Mouse (Mus musculus): Measurements from ENCODE around the gene Prrc2a.

Prrc2a gene

GRCm38 (mm10) chr17:35161421-35161820 lies 3.3 kb downstream of the Prrc2a start:
- H3K27me3 ChIP-seq (ENCODE audit: control insufficient read depth, insufficient read depth, low read length, poor library complexity, severe bottlenecking), result no peaks in the 10 kb centered on the region
- DNase-seq (ENCODE audit: low read depth, low spot score), result no peak
- peaks cover 36% of the 10 kb centered on the region for H3K36me3 ChIP-seq (ENCODE audit: control insufficient read depth, insufficient read depth, low read length, poor library complexity, severe bottlenecking)

- Histone ChIP-seq H3K27me3 (ENCODE audit: control insufficient read depth, insufficient read depth, low read length, poor library complexity, severe bottlenecking) (no peaks in the 10 kb centered on the region), H3K36me3 (ENCODE audit: control insufficient read depth, insufficient read depth, low read length, poor library complexity, severe bottlenecking) (peaks cover 41% of the 10 kb centered on the region)
- no peak for DNase-seq (ENCODE audit: low read depth, low spot score)
These were observed 5.1 kb downstream of the Prrc2a start for GRCm38 (mm10) chr17:35159638-35160037.

GRCm38 (mm10) chr17:35158850-35159593 lies 5.7 kb downstream of the Prrc2a start:
- Histone ChIP-seq H3K27me3 (ENCODE audit: control insufficient read depth, insufficient read depth, low read length, poor library complexity, severe bottlenecking) (no peaks in the 10 kb centered on the region), H3K36me3 (ENCODE audit: control insufficient read depth, insufficient read depth, low read length, poor library complexity, severe bottlenecking) (peaks cover 46% of the 10 kb centered on the region)
- DNase-seq (ENCODE audit: low read depth, low spot score), result no peak

- DNase-seq (ENCODE audit: low read depth, low spot score), result no peak
- Histone ChIP-seq H3K36me3 (ENCODE audit: control insufficient read depth, insufficient read depth, low read length, poor library complexity, severe bottlenecking) (peaks cover 51% of the 10 kb centered on the region), H3K27me3 (ENCODE audit: control insufficient read depth, insufficient read depth, low read length, poor library complexity, severe bottlenecking) (no peaks in the 10 kb centered on the region)
These were observed 7.0 kb downstream of the Prrc2a start for GRCm38 (mm10) chr17:35157661-35158175.

- DNase-seq (ENCODE audit: low read depth, low spot score), result no peak
- H3K36me3 ChIP-seq (ENCODE audit: control insufficient read depth, insufficient read depth, low read length, poor library complexity, severe bottlenecking), result peaks cover 51% of the 10 kb centered on the region
- no peaks in the 10 kb centered on the region for H3K27me3 ChIP-seq (ENCODE audit: control insufficient read depth, insufficient read depth, low read length, poor library complexity, severe bottlenecking)
These were observed 7.4 kb downstream of the Prrc2a start for GRCm38 (mm10) chr17:35157254-35157653.

- H3K27me3 ChIP-seq (ENCODE audit: control insufficient read depth, insufficient read depth, low read length, poor library complexity, severe bottlenecking), result no peaks in the 10 kb centered on the region
- no peak for DNase-seq (ENCODE audit: low read depth, low spot score)
- H3K36me3 ChIP-seq (ENCODE audit: control insufficient read depth, insufficient read depth, low read length, poor library complexity, severe bottlenecking), result peaks cover 53% of the 10 kb centered on the region
These were observed 8.1 kb downstream of the Prrc2a start for GRCm38 (mm10) chr17:35156461-35157200.

GRCm38 (mm10) chr17:35155451-35155850 lies 9.2 kb downstream of the Prrc2a start:
- no peak for DNase-seq (ENCODE audit: low read depth, low spot score)
- Histone ChIP-seq H3K36me3 (ENCODE audit: control insufficient read depth, insufficient read depth, low read length, poor library complexity, severe bottlenecking) (peaks cover 53% of the 10 kb centered on the region), H3K27me3 (ENCODE audit: control insufficient read depth, insufficient read depth, low read length, poor library complexity, severe bottlenecking) (no peaks in the 10 kb centered on the region)

GRCm38 (mm10) chr17:35154616-35155015 lies 10.1 kb downstream of the Prrc2a start:
- H3K36me3 ChIP-seq (ENCODE audit: control insufficient read depth, insufficient read depth, low read length, poor library complexity, severe bottlenecking), result peaks cover 49% of the 10 kb centered on the region
- no peaks in the 10 kb centered on the region for H3K27me3 ChIP-seq (ENCODE audit: control insufficient read depth, insufficient read depth, low read length, poor library complexity, severe bottlenecking)
- DNase-seq (ENCODE audit: low read depth, low spot score), result no peak

GRCm38 (mm10) chr17:35153931-35154330 lies 10.8 kb downstream of the Prrc2a start:
- DNase-seq (ENCODE audit: low read depth, low spot score), result no peak
- peaks cover 51% of the 10 kb centered on the region for H3K36me3 ChIP-seq (ENCODE audit: control insufficient read depth, insufficient read depth, low read length, poor library complexity, severe bottlenecking)
- H3K27me3 ChIP-seq (ENCODE audit: control insufficient read depth, insufficient read depth, low read length, poor library complexity, severe bottlenecking), result no peaks in the 10 kb centered on the region

- no peak for DNase-seq (ENCODE audit: low read depth, low spot score)
- Histone ChIP-seq H3K36me3 (ENCODE audit: control insufficient read depth, insufficient read depth, low read length, poor library complexity, severe bottlenecking) (peaks cover 44% of the 10 kb centered on the region), H3K27me3 (ENCODE audit: control insufficient read depth, insufficient read depth, low read length, poor library complexity, severe bottlenecking) (no peaks in the 10 kb centered on the region)
These were observed 11.6 kb downstream of the Prrc2a start for GRCm38 (mm10) chr17:35153077-35153476.

GRCm38 (mm10) chr17:35152121-35152520 lies 12.6 kb downstream of the Prrc2a start:
- no peaks in the 10 kb centered on the region for H3K27me3 ChIP-seq (ENCODE audit: control insufficient read depth, insufficient read depth, low read length, poor library complexity, severe bottlenecking)
- no peak for DNase-seq (ENCODE audit: low read depth, low spot score)
- H3K36me3 ChIP-seq (ENCODE audit: control insufficient read depth, insufficient read depth, low read length, poor library complexity, severe bottlenecking), result peaks cover 38% of the 10 kb centered on the region

GRCm38 (mm10) chr17:35147922-35148639 lies 16.6 kb downstream of the Prrc2a start:
- H3K27me3 ChIP-seq (ENCODE audit: control insufficient read depth, insufficient read depth, low read length, poor library complexity, severe bottlenecking), result no peaks in the 10 kb centered on the region
- DNase-seq (ENCODE audit: low read depth, low spot score), result no peak

GRCm38 (mm10) chr17:35147348-35147747 lies 17.3 kb downstream of the Prrc2a start:
- DNase-seq (ENCODE audit: low read depth, low spot score), result no peak
- no peaks in the 10 kb centered on the region for H3K27me3 ChIP-seq (ENCODE audit: control insufficient read depth, insufficient read depth, low read length, poor library complexity, severe bottlenecking)

More at GRCm38 (mm10) chr17:35147922-35148639, 16.6 kb downstream of the Prrc2a start:
- peaks cover 38% of the 10 kb centered on the region for H3K36me3 ChIP-seq (ENCODE audit: control insufficient read depth, insufficient read depth, low read length, poor library complexity, severe bottlenecking)

GRCm38 (mm10) chr17:35146139-35146538 lies 18.6 kb downstream of the Prrc2a start:
- H3K36me3 ChIP-seq (ENCODE audit: control insufficient read depth, insufficient read depth, low read length, poor library complexity, severe bottlenecking), result peaks cover 49% of the 10 kb centered on the region
- H3K27me3 ChIP-seq (ENCODE audit: control insufficient read depth, insufficient read depth, low read length, poor library complexity, severe bottlenecking), result no peaks in the 10 kb centered on the region
- no peak for DNase-seq (ENCODE audit: low read depth, low spot score)

More at GRCm38 (mm10) chr17:35147348-35147747, 17.3 kb downstream of the Prrc2a start:
- peaks cover 41% of the 10 kb centered on the region for H3K36me3 ChIP-seq (ENCODE audit: control insufficient read depth, insufficient read depth, low read length, poor library complexity, severe bottlenecking)

Data from splenic B cell, adult 2 months (primary cell).